Mouse (Mus musculus): ENCODE data around the gene Vps53. TPM values are rescaled to one million over a fixed set of nuclear protein-coding genes. Genes with fewer than 3 reads are reported as not detected.
"Not testable (repeated sequence)": the region's sequence is repeated elsewhere in the genome, so short reads cannot be mapped to it uniquely, and the experiment has no call there.

Gene Vps53
- polyA plus RNA-seq (2017; shearing (Covaris generic)) = 10 to 100 TPM; 44.5 to 55.8 TPM

DNA sequence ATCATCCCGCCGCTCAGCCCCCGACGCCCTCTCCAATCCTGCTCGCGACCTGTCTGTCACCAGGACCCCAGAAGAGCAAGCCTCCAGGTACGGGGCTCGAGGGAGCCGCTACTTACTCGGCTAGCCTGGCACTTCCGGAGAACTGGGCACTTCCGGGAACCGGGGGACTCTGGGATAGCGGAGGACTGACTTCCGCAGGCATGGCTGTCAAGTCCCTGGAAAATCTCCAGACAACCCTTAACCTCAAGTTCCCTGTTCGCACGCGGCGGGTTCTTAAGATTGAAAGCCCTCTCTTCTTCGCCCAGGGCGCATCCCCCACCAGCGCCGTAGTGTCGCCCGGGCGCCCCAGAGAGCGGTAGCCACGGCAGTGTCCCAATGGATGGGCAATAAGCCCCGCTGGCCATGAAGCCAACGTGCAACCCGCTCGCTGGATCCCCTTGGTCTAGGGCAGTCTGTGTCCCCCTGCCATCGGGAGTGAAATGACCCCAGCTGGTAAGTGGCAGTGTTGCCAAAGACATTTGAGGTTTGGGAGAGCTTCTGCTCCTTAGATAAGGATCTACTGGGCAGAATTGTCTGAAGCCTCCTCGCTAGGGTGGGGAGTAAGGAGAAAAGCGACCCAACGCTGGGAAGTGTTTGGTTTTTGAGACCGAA is at the start of gene Vps53, which contains the start of gene Fam57a:
Gene Vps53 (minus strand): TSS at position 153 of the 651 bp plus-strand sequence.
Gene Fam57a (plus strand): TSS at position 177 of the 651 bp plus-strand sequence.
- ATAC-seq = peak; percentile 83

DNA sequence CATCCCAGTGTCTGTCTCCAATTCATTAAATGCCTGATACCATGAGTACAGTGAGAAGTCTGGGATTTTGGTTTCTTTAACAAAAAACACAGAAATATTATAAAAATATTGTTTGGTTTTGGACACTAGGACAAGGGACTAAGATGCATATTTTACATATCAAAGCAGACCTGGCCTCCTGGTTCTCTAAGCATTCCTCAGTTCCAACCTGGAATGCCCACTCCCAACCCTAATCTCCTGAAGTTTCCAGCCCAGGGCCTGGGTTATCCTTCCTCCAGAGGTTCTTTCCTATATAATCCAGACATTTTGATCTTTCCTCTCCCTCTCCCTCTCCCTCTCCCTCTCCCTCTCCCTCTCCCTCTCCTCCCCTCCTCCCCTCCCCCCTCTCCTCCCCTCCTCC is 45.6 kb upstream of the Vps53 start:
- no peak for ATAC-seq

DNA sequence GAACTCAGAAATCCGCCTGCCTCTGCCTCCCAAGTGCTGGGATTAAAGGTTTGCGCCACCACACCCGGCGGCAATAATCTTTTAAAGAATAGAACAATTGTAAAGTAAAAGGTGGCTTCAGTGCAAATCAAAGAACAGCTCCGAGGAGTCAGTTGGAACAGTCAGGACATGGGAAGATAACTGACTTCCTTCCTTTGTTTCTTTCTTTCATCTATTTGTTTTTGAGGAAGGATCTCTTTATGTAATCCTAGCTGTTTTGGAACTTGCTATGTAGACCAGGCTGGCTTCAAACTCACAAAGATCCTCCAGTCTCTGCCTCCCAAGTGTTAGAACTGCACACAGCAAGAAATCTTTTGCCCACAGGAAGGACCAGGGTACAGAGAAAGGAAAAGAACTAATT is 45.2 kb upstream of the Vps53 start:
- ATAC-seq = no peak

DNA sequence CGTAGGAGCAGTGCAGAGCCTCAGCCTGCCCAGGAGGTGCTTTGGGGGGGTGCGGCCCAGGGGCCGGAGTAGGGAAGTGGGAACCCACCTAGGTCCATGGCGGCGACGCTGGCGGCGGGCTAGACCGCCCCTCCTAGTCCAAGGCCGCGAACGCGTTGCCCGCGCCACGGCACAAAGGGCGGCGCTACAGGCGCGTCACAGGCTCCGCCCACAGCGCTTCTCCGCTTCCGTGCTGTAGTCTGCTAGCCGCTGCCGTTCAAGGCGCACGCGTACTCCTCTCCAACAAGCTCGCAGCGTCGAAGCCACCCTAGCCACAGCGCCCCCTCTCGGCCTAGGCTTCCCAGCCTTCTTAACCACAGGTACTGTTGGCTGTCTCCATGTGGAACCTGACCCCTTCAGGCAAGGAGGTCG is 37.9 kb upstream of the Vps53 start, which contains the start of the genes Dbil5 and Gemin4:
Gene Dbil5 (plus strand): TSS at position 219 of the 411 bp plus-strand sequence.
Gene Gemin4 (minus strand): TSS at position 275 of the 411 bp plus-strand sequence.
- ATAC-seq = peak; percentile 96

DNA sequence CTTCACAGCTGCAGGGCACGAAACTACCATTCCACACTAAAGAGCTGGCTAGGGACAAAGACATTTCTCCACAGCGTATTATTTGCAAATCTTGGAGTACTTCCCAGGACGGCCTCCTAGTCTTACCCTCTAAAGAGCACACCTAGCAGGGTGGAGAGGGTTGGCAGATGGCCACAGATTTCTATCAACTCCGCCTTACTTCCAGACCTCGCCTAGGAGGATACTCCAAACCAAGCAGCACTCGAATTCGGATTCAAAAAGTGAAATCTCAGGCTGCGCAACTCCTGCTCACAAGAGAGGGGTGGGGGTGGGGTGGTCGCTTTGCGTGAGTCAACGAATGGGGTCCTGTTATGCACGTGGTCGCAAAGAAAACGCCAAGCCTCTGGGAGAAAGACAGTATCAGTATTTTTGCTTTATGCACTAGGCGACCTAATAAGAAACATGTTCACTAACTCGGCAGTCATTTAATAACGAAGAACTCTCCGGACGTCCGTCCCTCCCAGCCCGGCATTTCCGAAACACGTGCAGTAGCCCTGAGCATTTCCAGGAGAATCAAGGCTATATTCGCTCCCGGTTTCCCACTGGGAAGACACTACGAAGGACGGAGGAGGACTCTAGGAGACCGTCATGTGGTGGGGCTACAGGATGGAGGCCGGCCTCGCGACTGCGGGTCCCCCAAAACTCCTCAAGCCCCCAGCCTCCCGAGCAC is 37.4 kb upstream of the Vps53 start:
- ATAC-seq = no peak

DNA sequence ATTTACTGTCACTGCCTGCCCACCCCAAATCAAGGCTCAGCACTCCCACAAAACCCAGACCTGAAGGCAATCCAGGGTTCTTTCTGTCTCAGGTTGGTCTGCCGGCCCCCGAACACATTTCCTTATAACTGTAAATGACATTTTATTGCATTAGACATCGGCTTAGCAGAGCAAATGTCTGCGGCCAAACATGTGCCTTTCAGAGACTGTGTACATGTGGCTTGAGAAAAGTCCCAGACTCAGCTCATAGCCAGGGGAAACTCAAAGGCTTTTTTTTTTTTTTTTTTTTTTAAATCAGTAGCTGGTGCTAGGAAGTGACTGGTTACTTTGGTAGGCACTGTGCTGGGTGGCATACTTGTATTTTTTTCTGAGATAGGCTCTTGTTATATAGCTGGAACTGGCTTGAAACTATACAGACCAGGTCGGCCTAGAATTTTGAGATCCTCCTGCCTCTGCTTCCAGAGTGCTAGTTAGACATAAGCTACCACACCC is 36.6 kb upstream of the Vps53 start:
- ATAC-seq = no peak

DNA sequence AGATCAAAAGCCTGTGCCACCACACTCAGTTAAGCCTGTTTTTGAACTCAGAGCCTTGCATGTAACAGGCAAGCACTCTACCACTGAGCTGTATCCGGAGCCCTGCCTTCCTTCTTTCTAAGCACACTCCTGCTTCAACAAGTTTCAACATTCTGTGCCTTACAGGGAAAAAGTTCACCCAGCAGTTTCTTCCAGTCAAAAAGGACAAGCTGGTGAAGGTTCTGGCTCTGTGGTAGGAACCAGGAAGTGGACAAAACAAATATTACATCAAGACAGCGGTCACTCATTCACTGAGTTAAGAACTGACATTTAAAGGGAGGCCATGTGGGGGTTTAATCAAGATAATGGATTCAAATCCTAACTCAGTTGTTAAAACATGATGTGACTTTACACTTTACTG is 35.6 kb upstream of the Vps53 start:
- no peak for ATAC-seq

DNA sequence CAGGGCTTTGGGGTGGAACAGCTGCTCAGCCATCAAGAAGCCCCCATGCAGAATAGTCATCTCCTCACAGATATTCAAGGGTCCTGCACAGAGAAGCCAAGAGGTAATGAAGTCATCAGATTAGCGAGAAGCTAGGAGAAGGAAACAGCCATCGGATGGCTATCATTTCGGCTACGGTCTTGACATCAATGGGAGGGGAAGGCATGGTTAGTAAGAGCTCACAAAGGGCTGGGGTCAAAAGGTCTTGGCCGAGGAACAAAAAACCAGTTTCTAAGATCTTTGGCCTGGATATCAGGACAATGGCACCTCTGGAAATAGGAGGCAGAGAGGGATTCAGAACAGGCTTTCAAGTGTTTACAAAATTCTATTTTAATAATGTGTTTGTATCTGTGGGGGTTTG is 34.4 kb upstream of the Vps53 start:
- no peak for ATAC-seq

DNA sequence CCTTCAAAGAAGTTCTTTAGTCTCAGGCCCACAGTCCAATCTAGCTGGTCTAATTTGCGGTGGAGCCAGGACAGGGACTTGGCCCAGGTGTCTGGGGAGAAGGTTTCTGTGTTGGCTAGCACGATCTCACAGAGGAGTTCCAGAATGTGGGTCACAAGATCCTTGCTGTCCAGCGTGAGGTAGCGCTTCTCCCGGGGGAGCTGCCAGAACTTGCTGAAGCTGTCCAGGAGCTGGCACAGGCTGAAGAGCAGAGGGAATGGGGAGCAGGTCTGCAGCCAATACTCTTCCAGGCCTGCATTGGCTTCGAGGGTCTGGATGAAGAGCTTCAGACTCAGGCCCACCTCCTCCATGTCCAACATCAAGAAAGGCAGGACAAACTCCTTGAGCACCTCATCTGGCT is 32.1 kb upstream of the Vps53 start:
- ATAC-seq = not testable (repeated sequence)

DNA sequence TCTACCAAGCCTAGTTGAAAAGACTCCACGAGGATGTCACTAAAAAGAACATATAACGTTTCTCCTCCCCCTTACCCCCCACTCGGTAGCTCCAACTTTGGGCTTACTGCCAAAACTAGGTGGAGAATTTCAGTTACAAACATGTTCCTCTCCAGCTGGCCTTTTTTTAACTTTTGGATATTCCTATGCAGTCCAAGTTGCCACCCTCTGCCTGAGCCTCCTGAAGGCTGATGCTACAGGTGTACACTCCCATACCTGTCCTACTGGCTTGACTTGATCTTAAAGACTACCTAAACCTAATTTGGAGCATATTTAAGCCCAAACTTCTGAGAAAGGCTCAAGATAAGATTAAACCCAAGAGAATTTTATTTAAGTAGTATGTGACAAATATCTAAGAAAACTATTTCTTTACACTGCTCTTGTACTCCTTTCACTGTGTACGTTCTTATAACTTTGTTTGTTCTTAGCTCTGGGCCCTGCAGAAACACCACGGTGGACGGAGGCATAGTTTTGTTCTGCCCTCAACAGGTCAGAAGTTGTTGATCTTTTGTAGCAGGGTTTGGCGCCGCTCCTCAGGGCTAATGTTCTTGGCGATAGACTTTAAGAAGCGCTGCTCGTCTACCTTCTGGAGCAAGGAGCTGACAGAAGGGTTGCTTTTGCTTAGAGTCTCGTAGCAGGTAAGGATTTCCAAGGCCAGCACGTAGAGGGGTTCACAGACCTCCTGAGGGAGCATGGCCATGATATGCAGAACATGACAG is 31.0 kb upstream of the Vps53 start:
- no peak for ATAC-seq

DNA sequence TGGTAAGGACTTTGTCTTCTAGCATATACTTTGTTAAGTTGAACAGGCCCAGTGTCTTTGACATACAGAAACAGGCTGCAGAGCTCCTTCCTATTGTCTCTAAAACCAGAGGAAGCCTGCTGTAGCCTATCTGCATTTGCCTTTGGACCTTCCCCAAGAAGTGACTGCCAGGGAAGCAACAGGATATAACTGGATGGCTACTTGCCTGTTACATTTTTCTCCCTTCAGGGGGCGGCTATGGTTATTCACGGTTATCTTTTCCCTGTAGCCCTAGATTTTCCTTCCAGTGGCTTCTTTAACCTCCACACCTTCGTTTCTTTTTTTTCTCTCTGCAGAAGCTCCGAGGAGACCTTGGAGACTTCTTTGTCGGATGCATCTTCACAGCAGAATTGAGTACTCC is 27.3 kb upstream of the Vps53 start:
- no peak for ATAC-seq

DNA sequence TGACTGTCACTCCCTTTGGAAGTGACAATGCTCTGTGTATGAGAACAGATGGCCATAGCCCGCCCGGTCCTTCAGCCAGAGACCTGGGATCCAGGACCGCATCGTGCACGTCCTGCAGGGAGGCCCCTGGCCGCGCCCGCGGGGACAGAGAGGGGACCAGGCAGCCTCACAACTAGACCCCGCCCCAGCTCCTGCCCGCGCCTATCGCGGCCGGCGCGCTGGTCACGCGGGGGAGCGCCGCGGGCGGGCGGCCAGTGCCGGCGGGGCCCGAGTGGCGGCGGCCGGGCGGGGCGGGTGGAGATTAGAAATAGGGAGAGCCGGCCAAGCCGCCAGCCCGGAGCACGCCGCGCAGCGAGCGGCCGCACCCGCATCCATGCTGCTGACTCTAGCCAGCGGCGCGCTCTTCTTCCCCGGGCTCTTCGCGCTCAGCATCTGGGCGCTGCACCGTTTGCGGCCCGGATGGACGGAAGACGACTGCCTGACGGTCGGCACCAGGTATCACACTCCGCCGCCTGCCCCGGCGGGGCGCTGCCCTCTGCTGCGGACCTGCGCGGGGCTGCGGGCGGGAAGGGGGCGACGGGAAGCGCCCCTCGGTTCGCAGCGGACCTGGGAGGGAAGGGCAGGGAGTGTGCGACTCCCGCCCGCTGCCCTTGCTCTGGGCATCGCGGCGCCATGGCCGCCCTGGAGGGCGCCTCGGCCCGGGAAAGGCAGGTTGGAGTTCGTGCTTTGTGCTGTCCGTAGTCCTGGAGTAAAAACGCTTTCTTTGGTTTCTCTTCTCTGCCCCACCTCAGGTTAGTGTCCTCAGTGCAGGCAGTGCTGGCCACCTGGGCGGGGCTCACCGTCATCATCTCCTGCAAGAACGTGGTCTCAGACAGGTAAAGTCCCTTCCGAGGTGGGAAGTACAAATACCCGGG is 22.6 kb upstream of the Vps53 start:
- peak; percentile 65 for ATAC-seq

DNA sequence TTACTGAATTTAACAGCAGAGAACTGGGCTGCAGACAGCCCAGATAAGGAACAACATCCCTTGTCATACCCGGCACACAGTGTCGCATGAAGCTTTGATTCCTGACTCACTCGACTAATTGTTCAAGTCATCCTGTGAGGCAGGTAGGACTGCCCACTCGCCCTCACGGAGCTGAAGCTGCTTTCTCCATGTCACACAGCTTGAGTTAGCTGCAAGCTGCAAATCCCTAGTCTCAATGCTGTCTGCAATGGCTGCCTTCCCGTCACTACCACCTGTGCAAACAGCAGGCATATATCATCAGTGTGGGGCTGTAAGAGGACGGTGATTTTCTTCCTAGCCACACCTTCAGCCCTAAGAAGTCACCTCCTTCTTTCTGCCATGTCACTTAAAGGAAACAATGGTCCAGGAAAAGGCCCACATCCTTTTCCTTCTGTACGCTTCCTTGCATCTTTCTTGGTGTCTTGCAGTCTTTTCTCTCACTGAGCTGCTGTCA is 17.6 kb upstream of the Vps53 start:
- no peak for ATAC-seq

DNA sequence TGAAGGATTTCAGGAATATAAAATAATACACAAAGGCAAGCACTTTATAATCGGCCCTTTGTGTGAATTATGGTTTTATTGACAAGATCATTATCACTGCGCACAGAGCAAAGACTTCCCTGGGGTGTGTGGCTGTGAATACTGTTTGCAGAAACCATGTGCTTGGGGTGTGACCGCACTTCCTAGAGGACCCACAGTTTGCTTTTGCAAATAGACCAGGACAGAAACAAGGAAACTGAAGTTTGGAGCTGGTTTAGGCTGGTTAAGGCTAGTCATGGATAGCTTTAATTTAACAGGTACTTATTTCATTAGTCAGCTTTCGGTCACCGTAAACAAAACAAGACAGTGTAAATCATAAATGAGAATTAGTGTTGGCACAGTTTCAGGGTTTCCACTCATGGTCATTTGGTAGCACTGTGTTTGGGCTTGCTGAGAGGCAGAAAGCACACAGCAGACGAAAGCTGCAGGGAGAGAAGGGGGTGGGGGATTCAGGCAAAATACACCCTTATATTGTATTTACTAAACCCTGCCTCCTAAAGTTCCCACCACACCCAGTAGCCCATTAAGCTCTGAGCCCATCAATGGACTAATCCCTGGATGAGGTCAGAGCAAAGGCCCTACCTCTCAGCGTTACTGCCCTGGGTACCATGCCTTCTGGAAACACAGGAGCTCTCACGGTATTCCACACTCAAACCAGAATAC is 17.0 kb upstream of the Vps53 start:
- ATAC-seq = no peak

DNA sequence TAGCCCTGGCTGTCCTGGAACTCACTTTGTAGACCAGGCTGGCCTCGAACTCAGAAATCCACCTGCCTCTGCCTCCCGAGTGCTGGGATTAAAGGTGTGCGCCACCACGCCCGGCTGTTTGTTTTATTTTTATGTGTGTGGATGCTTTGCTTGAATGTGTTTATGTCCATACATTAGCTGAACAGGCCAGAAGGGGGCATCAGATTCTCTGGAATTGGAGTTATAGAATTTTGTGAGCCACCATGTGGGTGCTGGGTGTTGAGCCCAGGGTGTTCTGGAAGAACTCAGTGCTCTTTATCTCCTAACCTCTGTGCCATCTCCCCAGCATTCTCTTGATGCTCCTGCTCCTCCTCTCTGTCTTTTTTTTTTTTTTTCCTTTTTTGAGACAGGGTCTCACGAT is 7.5 kb upstream of the Vps53 start:
- ATAC-seq = no peak

DNA sequence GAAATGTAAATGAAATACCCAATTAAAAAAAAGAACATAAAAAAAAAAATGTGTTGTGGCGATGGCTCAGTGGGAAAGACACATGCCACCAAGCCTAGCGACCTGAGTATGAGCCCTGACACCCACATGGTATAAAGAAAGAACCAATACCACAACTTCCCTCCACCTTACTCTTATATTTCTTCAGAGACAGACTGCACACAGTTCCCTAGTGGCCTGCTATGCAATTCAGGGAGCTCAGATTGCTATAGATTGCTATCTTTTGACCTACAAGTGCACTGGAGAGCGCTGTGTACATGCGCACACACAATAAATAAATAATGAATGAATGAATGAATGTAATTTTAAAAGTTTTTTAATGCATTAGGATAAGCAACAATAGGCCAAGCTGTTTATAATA is 4.3 kb upstream of the Vps53 start:
- no peak for ATAC-seq

DNA sequence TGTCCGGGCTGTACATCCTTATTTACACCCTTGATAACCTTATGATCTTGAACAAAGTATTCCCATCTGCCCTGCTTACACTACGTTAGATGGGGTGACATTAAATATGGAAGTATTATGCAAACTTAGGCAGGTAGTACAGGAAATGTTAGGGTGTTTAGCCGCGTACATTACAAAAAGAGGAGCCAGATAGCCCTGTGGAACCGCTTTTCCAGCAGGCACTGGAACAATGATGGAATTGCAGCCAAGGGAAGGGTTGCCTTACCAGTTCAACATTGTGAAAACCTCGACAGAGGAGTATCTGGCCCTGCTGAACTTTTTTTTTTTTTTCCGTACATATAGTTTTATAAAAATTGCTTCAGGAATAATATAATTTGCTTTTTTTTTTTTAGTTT is 696 bp upstream of the Vps53 start:
- ATAC-seq = no peak

DNA sequence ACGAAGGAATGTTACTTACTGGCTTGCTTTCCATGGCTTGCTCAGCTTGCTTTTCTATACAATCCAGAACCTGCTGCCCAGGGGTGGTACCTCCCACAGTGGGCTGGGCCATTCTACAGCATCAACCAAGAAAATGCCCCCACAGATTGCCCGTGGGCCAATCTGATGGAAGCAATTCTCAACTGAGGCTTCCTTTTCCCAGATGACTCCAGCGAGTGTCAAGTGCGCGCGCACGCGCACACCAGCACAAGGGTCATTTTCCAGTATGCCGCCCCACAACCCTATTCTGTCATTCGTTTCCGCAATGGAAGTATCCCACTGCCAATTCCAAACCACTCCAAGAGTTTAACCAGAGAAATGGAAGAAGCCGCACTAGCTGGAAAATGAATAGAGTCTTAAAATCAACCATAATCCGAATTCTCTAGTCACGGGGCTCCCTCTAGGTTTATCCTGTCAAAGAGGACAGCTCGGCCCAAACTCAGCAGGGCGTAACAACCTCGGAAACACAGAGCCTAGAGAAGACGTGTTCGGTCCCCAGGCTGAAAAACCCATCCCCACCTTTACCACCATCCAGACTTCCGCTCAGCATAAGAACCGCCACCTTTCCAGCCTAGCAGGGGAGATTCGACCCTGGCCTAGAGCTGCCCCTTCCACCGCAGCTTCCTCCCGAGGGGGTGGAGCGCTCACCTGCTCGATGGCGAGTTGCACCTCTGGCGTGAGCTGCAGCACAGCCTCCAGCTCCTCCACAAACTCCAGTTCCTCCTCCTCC is 537 bp downstream of the Vps53 start:
- peak; percentile 82 for ATAC-seq

DNA sequence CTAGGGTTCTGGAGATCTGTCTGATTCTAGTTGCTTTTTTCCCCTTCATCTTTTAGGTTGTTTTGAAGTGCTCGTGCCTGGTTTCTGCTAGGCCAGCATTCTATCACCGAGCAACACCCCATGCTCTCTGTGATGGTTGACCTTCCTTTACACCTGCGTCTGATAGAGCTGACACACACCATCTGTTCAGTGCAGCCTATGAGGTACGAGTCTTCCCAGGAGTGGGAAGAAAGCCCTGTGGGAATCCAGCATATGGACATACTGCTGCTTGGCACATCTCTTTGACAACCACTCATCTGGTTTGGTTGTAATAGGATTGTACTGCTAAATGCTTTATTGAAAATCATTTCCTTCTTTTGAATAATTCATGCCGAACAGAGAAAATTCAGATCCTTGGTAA is 9.2 kb downstream of the Vps53 start:
- no peak for ATAC-seq

DNA sequence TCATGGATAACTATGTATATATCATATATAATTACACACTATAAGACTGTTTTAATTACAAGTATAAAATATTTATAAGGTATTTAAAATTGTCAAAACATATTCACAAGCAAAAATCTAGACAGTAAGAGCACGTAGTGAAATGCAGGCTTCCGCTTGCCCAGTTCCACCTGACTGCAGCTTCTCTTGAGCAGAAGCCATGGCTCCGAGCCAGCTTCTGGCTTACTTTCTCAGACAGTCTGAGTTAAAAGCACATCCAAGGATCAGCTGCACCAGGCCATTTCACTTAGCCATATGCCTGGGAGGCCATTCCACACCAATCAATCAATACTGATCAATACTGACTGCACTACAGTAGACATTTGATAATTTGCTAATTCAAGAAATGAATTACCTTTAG is 10.5 kb downstream of the Vps53 start:
- ATAC-seq = no peak

Measured in activated CD4-positive, CD25-positive, alpha-beta regulatory T cell, adult 4 months (primary cell).